Mouse (Mus musculus): ENCODE results near the gene Dusp9. TPM values are rescaled to one million over a fixed set of nuclear protein-coding genes. Genes with fewer than 3 reads are reported as not detected.

The Dusp9 gene
- 1 to 10 TPM in 1 of 4 experiments, under 1 TPM in 3; 0.17 to 1.1 (median 0.52) TPM for total RNA-seq (2022)

GRCm38 (mm10) chrX:73639255-73639675, at the start of gene Dusp9:
Gene Dusp9, plus strand, starts transcription at chrX:73639419.
- peak; percentile 20 for DNase-seq

GRCm38 (mm10) chrX:73593212-73593611, 46.0 kb upstream of the Dusp9 start:
- DNase-seq: no peak

- no peak for DNase-seq
Measured at GRCm38 (mm10) chrX:73594451-73595121, 44.6 kb upstream of the Dusp9 start.

GRCm38 (mm10) chrX:73595297-73595938, 43.8 kb upstream of the Dusp9 start:
- no peak for DNase-seq

GRCm38 (mm10) chrX:73601456-73601855, 37.8 kb upstream of the Dusp9 start:
- no peak for DNase-seq

- no peak for DNase-seq
Measured at GRCm38 (mm10) chrX:73613665-73614064, 25.6 kb upstream of the Dusp9 start.

- no peak for DNase-seq
Measured at GRCm38 (mm10) chrX:73615876-73616275, 23.3 kb upstream of the Dusp9 start.

- no peak for DNase-seq
Measured at GRCm38 (mm10) chrX:73619401-73619800, 19.8 kb upstream of the Dusp9 start.

GRCm38 (mm10) chrX:73619890-73620289, 19.3 kb upstream of the Dusp9 start:
- no peak for DNase-seq

- no peak for DNase-seq
Measured at GRCm38 (mm10) chrX:73626981-73627380, 12.2 kb upstream of the Dusp9 start.

GRCm38 (mm10) chrX:73635425-73635824, 3.8 kb upstream of the Dusp9 start:
- no peak for DNase-seq

GRCm38 (mm10) chrX:73637415-73637814, 1.8 kb upstream of the Dusp9 start:
- DNase-seq: no peak

GRCm38 (mm10) chrX:73639901-73640469, 766 bp downstream of the Dusp9 start:
- DNase-seq: no peak

GRCm38 (mm10) chrX:73645121-73645520, 5.9 kb downstream of the Dusp9 start:
- DNase-seq: no peak

GRCm38 (mm10) chrX:73650869-73651268, 11.7 kb downstream of the Dusp9 start:
- DNase-seq: no peak

GRCm38 (mm10) chrX:73653392-73653791, 14.2 kb downstream of the Dusp9 start:
- DNase-seq: no peak

- DNase-seq: no peak
Measured at GRCm38 (mm10) chrX:73654177-73654576, 15.0 kb downstream of the Dusp9 start.

- DNase-seq: no peak
Measured at GRCm38 (mm10) chrX:73655529-73655928, 16.3 kb downstream of the Dusp9 start.

- no peak for DNase-seq
Measured at GRCm38 (mm10) chrX:73658391-73658790, 19.2 kb downstream of the Dusp9 start.

- no peak for DNase-seq
Measured at GRCm38 (mm10) chrX:73658936-73659574, 19.8 kb downstream of the Dusp9 start.

GRCm38 (mm10) chrX:73659575-73660283, 20.5 kb downstream of the Dusp9 start, which contains the start of gene Pnck:
Gene Pnck, minus strand, starts transcription at chrX:73660117.
- DNase-seq: no peak

- no peak for DNase-seq
Measured at GRCm38 (mm10) chrX:73660284-73660665, 21.1 kb downstream of the Dusp9 start.

- no peak for DNase-seq
Measured at GRCm38 (mm10) chrX:73663143-73663542, 23.9 kb downstream of the Dusp9 start.

All from adrenal gland, adult 8-10 months (tissue).